Comparison of ENCODE assay signal across 16 mouse cellular contexts in genomic region chr13:9993571-9993970, GRCm38 (mm10).
"Had no signal": no experiment of that assay in that cellular context is flagged by ENCODE, and none has a peak within 500 bp of the region (broad histone marks: within the 10 kb centered on the region; RNA-seq: fewer than 3 reads in every experiment).

No protein-coding gene starts in this region.

- H3K4me3 ChIP-seq: lung, embryonic 15.5 days; megakaryocyte, embryonic 14.5 days; midbrain, embryonic 13.5 days; midbrain, embryonic 15.5 days; neural tube, embryonic 12.5 days; stomach, embryonic 15.5 days had no signal

- ATAC-seq: lung, postnatal 0 days; midbrain, embryonic 13.5 days; midbrain, embryonic 15.5 days had no signal

- H3K27ac ChIP-seq: lung, embryonic 15.5 days; macrophage; midbrain, embryonic 13.5 days; midbrain, embryonic 15.5 days; neural tube, embryonic 12.5 days; stomach, embryonic 15.5 days; stomach, postnatal 0 days had no signal

- DNase-seq: lung, adult 2 months; lung, postnatal 14 days; lung, postnatal 36 days; right cerebral cortex, postnatal 14 days; thymus, adult 2 months; thymus, postnatal 25 days; thymus, postnatal 4 days had no signal
